Mouse (Mus musculus) megakaryocyte, embryonic 14.5 days (primary cell): ENCODE data around the gene Tnrc18. TPM values are rescaled to one million over a fixed set of nuclear protein-coding genes. Genes with fewer than 3 reads are reported as not detected.
A peak's percentile ranks its signal among the peaks of the same experiment; 100 is the strongest.

Source experiments
- H3K27me3 ChIP-seq: replicated peaks from 2 replicates; pipeline ENCODE3; 2012; ENCODE audit warnings: inconsistent platforms
- H3K36me3 ChIP-seq: replicated peaks from 2 replicates; pipeline ENCODE3; 2012; ENCODE audit warnings: low read length, inconsistent platforms, mixed read lengths
- H3K4me1 ChIP-seq: 2 replicates; pipeline ENCODE4 v1.6.1; 2012; ENCODE audit warnings: inconsistent platforms
- H3K4me3 ChIP-seq: replicated peaks from 2 replicates; pipeline ENCODE3; 2012; ENCODE audit warnings: moderate library complexity, mild to moderate bottlenecking, inconsistent platforms
- H3K9me3 ChIP-seq: 2 replicates; pipeline ENCODE4 v1.6.1; 2012; ENCODE audit warnings: inconsistent platforms
- FLI1 ChIP-seq: IDR thresholded peaks from 2 replicates; pipeline ENCODE4 v1.6.1; 2012; ENCODE audit warnings: low read length, inconsistent platforms, mixed read lengths
- GATA1 ChIP-seq: IDR thresholded peaks from 3 replicates; pipeline ENCODE4 v1.6.1; 2012; ENCODE audit warnings: mixed read lengths, low read length, inconsistent platforms, borderline replicate concordance
- polyA plus RNA-seq: library from polyadenylated mRNA; stranded (reverse); fragments of >175 nt; gene quantifications from 2 replicates; pipeline ENCODE4 v1.2.3, GENCODE M21; 2012; ENCODE audit warnings: low replicate concordance; ENCODE audit not compliant: insufficient read depth

The Tnrc18 gene
- polyA plus RNA-seq, 1 experiment: 36.1 TPM

DNA sequence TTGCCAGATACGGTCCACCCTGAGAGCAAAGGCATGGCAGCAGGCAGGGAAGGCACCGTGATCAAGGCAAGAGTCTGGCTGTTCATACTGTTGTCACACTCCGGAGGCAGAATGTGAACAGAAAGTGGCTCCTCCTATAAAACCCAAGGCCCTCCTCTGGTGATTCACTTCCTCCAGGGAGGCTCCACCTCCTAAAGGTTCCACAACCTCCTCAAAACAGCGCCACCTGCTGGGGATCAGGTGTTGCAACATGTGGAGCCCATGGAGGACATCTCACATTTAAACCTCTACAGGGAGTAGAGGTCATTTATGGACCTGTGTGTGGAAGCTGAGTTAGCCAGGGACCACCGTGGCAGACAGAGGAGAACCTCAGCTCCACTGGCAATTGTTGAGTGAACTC, 105.1 kb downstream of the Tnrc18 start:
- Histone ChIP-seq H3K4me3 (no peak overlapping the region), H3K36me3 (no peaks in the 10 kb centered on the region), H3K4me1 (no peaks in the 10 kb centered on the region; the same call in 1 of the 2 replicates), H3K27me3 (peaks cover 50% of the 10 kb centered on the region), H3K9me3 (peaks cover 24% of the 10 kb centered on the region)
- TF ChIP-seq FLI1: no peak
- no peak for TF ChIP-seq GATA1

DNA sequence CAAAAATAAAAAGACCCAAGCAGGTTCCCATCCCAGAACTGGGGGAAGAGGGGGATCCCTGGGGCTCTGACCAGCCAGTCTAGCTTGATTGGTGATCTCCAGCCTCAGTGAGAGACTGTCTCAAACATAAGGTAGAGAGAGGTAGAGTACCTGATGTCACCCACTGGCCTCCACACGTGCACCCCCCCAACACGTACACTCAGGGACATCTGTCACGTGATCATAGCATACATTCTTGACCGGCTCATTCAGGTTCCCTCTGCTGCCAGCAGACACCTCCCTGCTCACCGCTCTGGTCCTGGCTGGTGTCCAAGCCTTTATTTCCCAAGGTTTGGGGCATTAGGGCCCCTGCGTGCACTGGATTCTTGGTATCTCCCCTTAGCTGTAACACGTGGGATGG, 108.0 kb downstream of the Tnrc18 start:
- TF ChIP-seq FLI1: no peak
- H3K27me3 ChIP-seq: peaks cover 41% of the 10 kb centered on the region
- H3K36me3 ChIP-seq: no peaks in the 10 kb centered on the region
- H3K9me3 ChIP-seq: peaks cover 24% of the 10 kb centered on the region
- no peak overlapping the region for H3K4me3 ChIP-seq
- H3K4me1 ChIP-seq: no peaks in the 10 kb centered on the region

DNA sequence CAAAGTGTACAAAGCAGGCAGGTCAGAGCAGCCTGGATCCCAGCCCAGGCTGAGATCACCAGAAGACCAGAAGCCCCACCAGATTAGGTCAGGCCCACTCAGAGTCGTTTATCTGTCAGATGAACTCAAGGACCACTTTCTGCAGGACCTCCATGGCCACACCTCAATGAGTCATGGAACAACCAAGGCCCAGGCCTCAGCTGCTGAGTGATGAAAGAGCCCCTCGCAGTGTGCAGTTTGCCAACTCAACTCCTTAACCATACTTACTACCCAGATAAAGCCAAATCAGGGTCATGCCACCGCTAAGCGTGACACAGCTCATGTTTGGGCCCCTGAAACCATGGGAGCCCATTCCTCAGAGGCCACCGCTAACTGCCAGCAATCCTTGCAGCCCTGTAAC, 109.8 kb downstream of the Tnrc18 start:
- no peaks in the 10 kb centered on the region for H3K36me3 ChIP-seq
- H3K9me3 ChIP-seq: peaks cover 17% of the 10 kb centered on the region
- H3K27me3 ChIP-seq: peaks cover 51% of the 10 kb centered on the region
- H3K4me1 ChIP-seq: no peaks in the 10 kb centered on the region; the same call in 1 of the 2 replicates
- TF ChIP-seq GATA1: no peak
- no peak for TF ChIP-seq FLI1
- H3K4me3 ChIP-seq: no peak overlapping the region

DNA sequence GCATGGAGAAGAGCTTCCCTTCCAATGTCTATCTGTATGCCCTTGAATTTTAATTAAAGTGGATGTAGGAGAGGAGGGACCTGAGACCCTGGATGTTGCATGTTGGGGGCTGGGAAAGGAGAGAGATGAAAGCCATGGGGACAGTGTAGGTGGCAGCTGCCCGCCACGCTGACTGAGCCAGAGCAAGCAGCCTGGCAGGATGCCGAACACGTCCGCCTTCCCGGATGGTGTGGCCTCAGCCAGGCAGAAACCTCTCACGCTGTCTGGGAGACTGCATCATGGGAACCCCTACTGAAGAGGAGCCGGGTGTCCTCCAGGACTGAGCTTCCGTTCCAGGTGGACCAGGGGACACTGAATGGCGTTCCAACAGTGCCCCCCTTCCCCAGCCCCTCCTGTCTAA, 113.9 kb downstream of the Tnrc18 start:
- TF ChIP-seq GATA1: no peak
- TF ChIP-seq FLI1: no peak

DNA sequence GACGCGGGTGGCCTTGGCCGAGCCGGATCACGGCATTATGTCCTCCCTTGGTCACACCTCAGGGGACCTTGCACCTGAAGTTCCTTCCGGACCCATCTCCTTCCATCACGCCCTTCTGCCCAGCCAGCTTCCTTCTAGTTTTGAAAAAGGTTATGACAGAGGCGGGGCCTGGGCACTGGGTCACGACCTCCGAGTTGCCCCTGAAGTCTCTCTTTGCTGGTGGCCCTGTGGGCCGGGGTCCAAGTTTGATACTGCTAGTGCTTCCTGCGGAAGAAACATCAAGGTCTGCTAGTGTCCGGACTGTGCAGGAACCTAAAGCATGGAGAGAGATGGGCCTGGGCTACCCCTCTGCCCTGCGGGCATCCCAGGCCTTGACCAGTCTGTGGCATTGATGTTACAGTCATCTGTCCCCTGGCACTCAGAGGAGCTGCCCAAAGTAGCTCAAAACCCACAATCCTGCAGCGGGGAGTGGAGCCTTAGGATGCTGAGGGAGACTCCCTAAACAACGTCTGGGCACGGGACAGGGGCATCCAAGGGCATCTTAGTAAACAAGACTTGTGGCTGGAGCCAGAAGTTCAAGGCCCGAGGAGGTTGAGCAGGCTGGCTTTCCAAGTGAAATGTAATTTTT, 114.8 kb downstream of the Tnrc18 start:
- Histone ChIP-seq H3K4me3 (peak overlapping the region; percentile 88), H3K9me3 (no peaks in the 10 kb centered on the region), H3K27me3 (peaks cover 69% of the 10 kb centered on the region), H3K4me1 (peaks cover 18% of the 10 kb centered on the region), H3K36me3 (no peaks in the 10 kb centered on the region)
- TF ChIP-seq GATA1: no peak

More for the DNA sequence above, 113.9 kb downstream of the Tnrc18 start:
- Histone ChIP-seq H3K4me3 (no peak overlapping the region), H3K36me3 (no peaks in the 10 kb centered on the region), H3K9me3 (no peaks in the 10 kb centered on the region), H3K4me1 (peaks cover 18% of the 10 kb centered on the region), H3K27me3 (peaks cover 68% of the 10 kb centered on the region)

DNA sequence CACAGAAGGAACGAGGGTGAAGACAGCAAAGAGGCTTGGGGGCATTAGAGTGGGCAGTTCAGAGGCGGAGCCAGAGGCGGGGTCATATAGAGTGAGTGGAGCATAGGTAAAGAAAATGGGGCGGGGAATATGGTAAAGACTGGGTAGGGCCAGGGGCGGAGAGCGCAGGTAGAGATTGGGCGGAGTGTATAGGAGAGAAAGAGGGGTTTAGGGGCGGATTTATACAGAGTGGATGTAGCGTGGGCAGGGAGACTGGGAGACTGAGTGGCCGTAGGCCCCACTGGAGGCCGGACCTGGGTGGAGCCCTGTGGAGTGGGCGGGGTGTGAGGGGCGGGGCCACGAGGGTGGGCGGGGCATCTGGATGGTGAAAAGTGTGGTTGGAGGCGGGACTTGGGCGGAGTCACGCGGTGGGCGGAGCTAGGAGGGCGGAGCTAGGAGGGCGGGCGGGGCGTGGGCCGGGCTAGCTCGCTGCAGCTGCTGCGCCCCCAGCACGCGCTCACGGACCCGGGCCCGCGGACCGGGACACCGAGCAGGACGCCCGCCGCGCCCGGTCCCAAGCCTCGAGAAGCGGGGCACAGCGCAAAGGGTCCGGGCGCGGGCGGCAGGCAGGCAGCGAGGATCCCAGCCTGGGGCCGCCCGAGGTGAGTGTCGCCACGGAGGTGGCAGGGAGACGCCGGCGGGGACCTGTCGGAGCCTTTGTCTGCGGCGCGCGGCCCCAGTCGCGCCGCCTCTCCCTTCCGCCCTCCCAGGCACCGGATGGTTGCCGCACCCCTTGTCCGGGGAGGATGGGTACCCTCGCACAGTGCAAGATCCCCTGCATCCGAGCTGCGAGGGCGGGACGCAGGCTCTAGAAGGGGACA, 115.6 kb downstream of the Tnrc18 start:
- Histone ChIP-seq H3K4me1 (peaks cover 18% of the 10 kb centered on the region), H3K36me3 (no peaks in the 10 kb centered on the region), H3K4me3 (peak overlapping the region; percentile 88), H3K9me3 (no peaks in the 10 kb centered on the region), H3K27me3 (peaks cover 70% of the 10 kb centered on the region)
- TF ChIP-seq GATA1 (no peak), FLI1 (no peak)

GRCm38 (mm10) chr5:142700842-142701589, 116.4 kb downstream of the Tnrc18 start:
- H3K9me3 ChIP-seq: no peaks in the 10 kb centered on the region
- no peak for TF ChIP-seq FLI1
- no peak for TF ChIP-seq GATA1
- peaks cover 75% of the 10 kb centered on the region for H3K27me3 ChIP-seq
- peaks cover 18% of the 10 kb centered on the region for H3K4me1 ChIP-seq
- H3K36me3 ChIP-seq: no peaks in the 10 kb centered on the region
- no peak overlapping the region for H3K4me3 ChIP-seq

DNA sequence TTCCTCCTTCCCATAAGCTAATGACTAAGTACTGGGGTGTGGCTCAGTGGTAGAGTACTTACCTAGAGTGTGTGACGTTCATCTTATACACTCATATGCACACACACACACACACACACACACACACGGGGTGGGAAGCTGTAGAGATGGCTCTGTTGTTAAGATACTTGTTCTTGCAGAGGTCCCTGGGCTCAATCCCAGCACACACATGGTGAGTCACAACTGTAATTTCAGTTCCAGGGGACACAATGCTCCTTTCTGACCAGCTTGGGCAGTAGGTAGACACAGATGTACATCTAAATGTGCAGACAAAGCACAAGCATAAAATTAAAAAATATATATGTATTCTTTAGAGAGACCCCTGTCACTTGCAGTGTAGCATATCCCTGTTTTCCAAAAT, 119.7 kb downstream of the Tnrc18 start:
- Histone ChIP-seq H3K36me3 (no peaks in the 10 kb centered on the region), H3K9me3 (no peaks in the 10 kb centered on the region), H3K4me1 (peaks cover 18% of the 10 kb centered on the region), H3K27me3 (peaks cover 53% of the 10 kb centered on the region), H3K4me3 (no peak overlapping the region)
- no peak for TF ChIP-seq GATA1
- TF ChIP-seq FLI1: no peak

DNA sequence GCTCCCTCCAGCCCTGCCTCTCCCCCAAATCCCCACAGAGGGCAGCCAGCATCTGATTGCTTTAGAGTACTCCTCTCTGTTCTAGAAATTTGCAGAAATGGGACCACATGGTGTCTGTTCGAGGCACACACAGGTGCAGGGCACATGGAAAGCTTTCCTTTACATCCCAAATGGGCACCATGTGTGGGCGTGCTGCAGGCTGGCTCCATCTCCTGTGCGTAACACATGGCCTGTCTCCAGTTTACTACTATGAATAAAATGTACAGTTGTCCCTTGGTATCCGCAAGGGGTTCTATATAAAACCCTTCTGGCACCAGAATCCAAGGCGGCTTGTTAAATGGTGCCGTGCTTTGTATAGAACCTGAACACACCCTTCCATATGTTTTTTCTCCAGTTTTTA, 120.6 kb downstream of the Tnrc18 start:
- TF ChIP-seq GATA1 (no peak), FLI1 (no peak)
- H3K9me3 ChIP-seq: no peaks in the 10 kb centered on the region
- peaks cover 49% of the 10 kb centered on the region for H3K27me3 ChIP-seq
- no peak overlapping the region for H3K4me3 ChIP-seq
- H3K36me3 ChIP-seq: no peaks in the 10 kb centered on the region
- H3K4me1 ChIP-seq: peaks cover 10% of the 10 kb centered on the region

DNA sequence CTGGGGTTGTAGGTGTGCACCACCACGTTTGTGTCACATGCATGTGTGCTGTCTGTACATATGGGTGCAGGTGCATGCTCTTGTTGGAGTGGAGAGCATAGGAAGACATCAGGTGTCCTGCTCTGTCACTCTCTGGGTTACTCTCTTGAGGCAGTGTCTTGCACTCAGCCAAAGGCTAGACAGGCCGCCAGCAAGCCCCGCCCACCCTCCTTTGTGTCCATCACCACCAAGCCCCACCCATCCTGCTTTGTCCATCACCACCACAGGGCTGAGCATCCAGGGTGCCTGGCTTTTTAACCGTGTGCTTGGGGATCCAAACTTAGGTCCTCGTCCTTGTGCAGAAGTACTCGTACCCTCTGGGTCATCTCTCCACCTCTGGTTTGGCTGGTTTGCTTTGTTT, 121.2 kb downstream of the Tnrc18 start:
- no peak for TF ChIP-seq GATA1
- TF ChIP-seq FLI1: no peak
- Histone ChIP-seq H3K27me3 (peaks cover 43% of the 10 kb centered on the region), H3K4me1 (peaks cover 4% of the 10 kb centered on the region; the same call in 1 of the 2 replicates), H3K36me3 (no peaks in the 10 kb centered on the region), H3K4me3 (no peak overlapping the region), H3K9me3 (no peaks in the 10 kb centered on the region)
